Mouse (Mus musculus) erythroblast, embryonic 14.5 days (primary cell): Measurements from ENCODE around the gene Fam78a.

Experiments used
- GATA1 ChIP-seq: IDR thresholded peaks from 2 replicates; pipeline ENCODE4 v1.6.1; 2012; ENCODE audit warnings: low read length, inconsistent platforms, mixed read lengths
- TAL1 ChIP-seq: IDR thresholded peaks from 3 replicates; pipeline ENCODE4 v1.6.1; 2012; ENCODE audit warnings: low read length, inconsistent platforms, mixed read lengths

DNA sequence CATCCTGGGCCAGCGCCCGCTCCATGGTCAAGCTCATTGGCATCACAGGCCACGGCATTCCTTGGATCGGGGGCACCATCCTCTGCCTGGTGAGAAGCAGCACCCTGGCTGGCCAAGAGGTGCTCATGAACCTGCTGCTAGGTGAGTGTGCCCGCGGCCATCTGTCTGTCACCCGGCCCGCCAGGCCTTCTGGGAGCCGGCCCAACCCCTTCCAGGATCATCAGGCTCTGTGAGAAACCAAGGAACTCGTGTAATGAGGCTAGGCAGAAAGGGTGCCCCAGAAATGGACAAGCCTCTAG is 11.4 kb upstream of the Fam78a start:
- TF ChIP-seq TAL1 (no peak), GATA1 (no peak)
